Mouse (Mus musculus) cortical plate, adult 2 months (tissue): ENCODE measurements at regions not wholly inside any gene's neighbourhood (a gene's known extent, or its start where the extent isn't known, plus 50 kb on each side); places are given as distances from the start of the nearest gene placed in this dataset.

Experiments
- CTCF ChIP-seq: fragments of 200-500 bp; IDR thresholded peaks from 2 replicates; pipeline ENCODE4 v1.5.1; 2011; ENCODE audit warnings: mild to moderate bottlenecking, control low read depth, low read length; ENCODE audit not compliant: insufficient read depth; ENCODE audit errors: extremely low read depth
- POLR2A ChIP-seq: fragments of 200-500 bp; IDR thresholded peaks from 2 replicates; pipeline ENCODE4 v1.6.1; 2011; ENCODE audit warnings: mild to moderate bottlenecking, low read length, control low read depth; ENCODE audit not compliant: insufficient read depth; ENCODE audit errors: extremely low read depth

DNA sequence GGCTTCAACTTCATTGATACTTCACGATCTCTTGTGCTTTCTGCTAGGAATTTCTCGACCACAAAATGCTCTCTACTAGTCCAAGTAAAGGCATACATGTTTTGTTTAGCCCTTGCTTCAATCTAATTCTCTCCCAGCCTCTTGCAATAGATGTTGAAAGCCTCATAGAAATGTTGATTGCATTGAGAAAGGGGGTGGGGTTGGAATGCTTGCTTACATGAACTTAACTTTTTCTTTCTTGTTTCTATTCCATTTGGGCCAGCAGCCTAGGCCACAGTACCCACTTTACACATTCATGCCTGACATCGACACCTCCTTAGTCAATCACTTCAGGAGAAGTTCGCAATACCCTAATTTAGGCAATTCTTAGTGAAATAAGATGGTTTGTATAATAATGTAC lies 571.2 kb downstream of the Cdh10 start:
- TF ChIP-seq CTCF = no peak
- no peak for TF ChIP-seq POLR2A
